Mouse (Mus musculus) cortical plate, adult 2 months (tissue): ENCODE measurements around the gene Scn8a.

Experiments used
- CTCF ChIP-seq: fragments of 200-500 bp; IDR thresholded peaks from 2 replicates; pipeline ENCODE4 v1.5.1; 2011; ENCODE audit warnings: mild to moderate bottlenecking, control low read depth, low read length; ENCODE audit not compliant: insufficient read depth; ENCODE audit errors: extremely low read depth
- POLR2A ChIP-seq: fragments of 200-500 bp; IDR thresholded peaks from 2 replicates; pipeline ENCODE4 v1.6.1; 2011; ENCODE audit warnings: mild to moderate bottlenecking, low read length, control low read depth; ENCODE audit not compliant: insufficient read depth; ENCODE audit errors: extremely low read depth

DNA sequence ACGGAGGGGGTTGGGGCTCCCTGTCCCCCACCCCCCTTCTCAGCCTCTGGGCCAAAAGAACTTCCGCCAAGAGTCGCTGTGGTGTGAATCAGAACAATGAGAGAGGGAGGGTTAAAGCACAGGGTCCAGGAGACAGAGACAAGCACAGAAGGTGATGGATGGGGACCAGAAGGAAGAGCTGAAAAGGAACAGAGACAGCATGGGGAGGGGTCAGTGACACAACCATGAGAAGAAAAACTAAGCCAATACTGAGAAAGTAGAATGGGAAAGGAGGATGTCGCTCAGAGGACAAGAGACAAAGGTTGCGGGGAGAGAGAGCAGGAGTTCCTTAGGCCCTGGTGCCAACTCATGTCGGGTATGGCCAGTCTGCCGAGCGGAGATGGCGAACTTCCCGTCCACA lies 182.2 kb downstream of the Scn8a start:
- TF ChIP-seq CTCF = no peak
- TF ChIP-seq POLR2A = no peak
